Mouse (Mus musculus): ENCODE measurements around the gene Arih2.

Arih2 gene

GRCm38 (mm10) chr9:108559169-108559568, 90.0 kb downstream of the Arih2 start:
- no peak for DNase-seq
